Mouse (Mus musculus): ENCODE measurements around the gene Ccnt1.

GRCm38 (mm10) chr15:98521245-98521644, 49.5 kb downstream of the Ccnt1 start:
- TF ChIP-seq POLR2A (IDR thresholded peaks at IDR 0.05; ENCODE audit: low read depth, low read length) = no peak
- no peak for TF ChIP-seq CTCF (IDR thresholded peaks at IDR 0.05; ENCODE audit: extremely low read depth, insufficient read depth, insufficient read length, insufficient replicate concordance)
